Mouse (Mus musculus) liver, embryonic 16.5 days (tissue): ENCODE results near the gene Arid4a. TPM values are rescaled to one million over a fixed set of nuclear protein-coding genes. Genes with fewer than 3 reads are reported as not detected.
"Not testable (repeated sequence)": the region's sequence is repeated elsewhere in the genome, so short reads cannot be mapped to it uniquely, and the experiment has no call there.

ENCODE experiments used
- ATAC-seq: fragments of 200-750 bp; cut with Nextera tagmentation; 2 replicates; pipeline ENCODE4 v1.8.0; 2017; ENCODE audit warnings: low read depth, mild to moderate bottlenecking, moderate number of reproducible peaks, moderate library complexity
- H3K27ac ChIP-seq: fragments of 300-500 bp; sonication (generic); 2 replicates; pipeline ENCODE4 v1.5.1; 2014; ENCODE audit warnings: mild to moderate bottlenecking, low read length
- H3K27me3 ChIP-seq: fragments of 300-500 bp; sonication (generic); 2 replicates; pipeline ENCODE4 v1.6.1; 2014; ENCODE audit warnings: low read depth, low read length, mixed read lengths; ENCODE audit not compliant: control insufficient read depth, insufficient read depth
- H3K36me3 ChIP-seq: fragments of 300-500 bp; sonication (generic); 2 replicates; pipeline ENCODE4 v1.6.1; 2014; ENCODE audit warnings: mild to moderate bottlenecking; ENCODE audit not compliant: control insufficient read depth, insufficient read depth
- H3K4me1 ChIP-seq: fragments of 300-500 bp; sonication (generic); 2 replicates; pipeline ENCODE4 v1.6.1; 2014; ENCODE audit warnings: low read depth, low read length, mixed read lengths; ENCODE audit not compliant: control insufficient read depth
- H3K4me2 ChIP-seq: fragments of 300-500 bp; sonication (generic); 2 replicates; pipeline ENCODE4 v1.6.1; 2014; ENCODE audit warnings: low read depth, low read length, mixed read lengths
- H3K4me3 ChIP-seq: fragments of 300-500 bp; sonication (generic); 2 replicates; pipeline ENCODE4 v1.5.1; 2014; ENCODE audit warnings: low read depth, mild to moderate bottlenecking, low read length
- H3K9ac ChIP-seq: fragments of 300-500 bp; sonication (generic); 2 replicates; pipeline ENCODE4 v1.6.1; 2014; ENCODE audit warnings: low read depth, low read length
- H3K9me3 ChIP-seq: fragments of 300-500 bp; sonication (generic); replicated peaks from 2 replicates; pipeline ENCODE4 v1.6.1; 2016; ENCODE audit warnings: low read length; ENCODE audit not compliant: control insufficient read depth
- WGBS: fragments of 180-500 bp; shearing (Covaris S2); extraction: QIAGEN DNeasy Blood & Tissue Kit; methylation state at CpG from one replicate; pipeline ENCODE4 v1.1.7; 2014; ENCODE audit not compliant: insufficient replicate concordance; 5-methylcytosine and 5-hydroxymethylcytosine counted together
- polyA plus RNA-seq: library from polyadenylated mRNA; unstranded; fragments of >200 nt; fragmentation: Nextera tagmentation; extraction: Ambion mirVana; gene quantifications from 2 replicates; pipeline ENCODE4 v1.2.1, GENCODE M21; 2015

The Arid4a gene
- polyA plus RNA-seq, 1 experiment from 2014 or later = 21.3 TPM

- Histone ChIP-seq H3K4me2 (no peak overlapping the region), H3K4me3 (no peak overlapping the region), H3K27ac (no peak overlapping the region), H3K4me1 (peaks cover 9% of the 10 kb centered on the region), H3K9ac (no peak overlapping the region), H3K9me3 (no peaks in the 10 kb centered on the region), H3K36me3 (no peaks in the 10 kb centered on the region; the same call in 1 of the 2 replicates), H3K27me3 (no peaks in the 10 kb centered on the region)
- WGBS = 52% methylated on average over 3 of the region's 3 CpGs
- no peak for ATAC-seq
Observed at GRCm38 (mm10) chr12:71055537-71055936, 39.7 kb downstream of the Arid4a start.

DNA sequence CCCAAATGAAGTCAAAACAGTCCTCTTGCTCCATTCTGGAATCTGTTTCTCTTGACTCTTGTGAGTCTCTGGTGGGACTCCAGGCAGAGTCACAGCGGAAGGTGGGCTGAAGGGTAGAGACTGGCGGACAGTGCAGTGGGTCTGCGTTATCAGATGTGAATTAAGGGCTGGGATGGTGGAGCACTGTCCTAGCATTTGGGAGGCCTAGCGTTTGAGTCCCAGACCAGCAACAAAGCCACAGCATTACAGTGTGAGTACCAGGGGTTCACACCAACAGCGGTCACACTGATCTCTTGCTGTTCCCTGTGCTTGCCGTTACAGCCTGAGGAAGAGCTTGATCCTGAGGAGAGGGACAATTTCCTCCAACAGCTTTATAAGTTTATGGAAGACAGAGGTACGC lies 44.0 kb downstream of the Arid4a start:
- no peak overlapping the region for H3K27ac ChIP-seq
- H3K9ac ChIP-seq = no peak overlapping the region
- no peak overlapping the region for H3K4me3 ChIP-seq
- no peaks in the 10 kb centered on the region for H3K9me3 ChIP-seq
- no peaks in the 10 kb centered on the region for H3K4me1 ChIP-seq
- ATAC-seq = no peak
- WGBS = 91% methylated on average over 7 of the region's 7 CpGs
- H3K36me3 ChIP-seq = peaks cover 19% of the 10 kb centered on the region
- H3K4me2 ChIP-seq = no peak overlapping the region
- H3K27me3 ChIP-seq = no peaks in the 10 kb centered on the region

GRCm38 (mm10) chr12:71069846-71070245 lies 54.1 kb downstream of the Arid4a start:
- no peaks in the 10 kb centered on the region for H3K27me3 ChIP-seq
- 90% methylated on average over 17 of the region's 17 CpGs for WGBS
- H3K9me3 ChIP-seq = no peaks in the 10 kb centered on the region
- no peak overlapping the region for H3K4me3 ChIP-seq
- no peaks in the 10 kb centered on the region for H3K4me1 ChIP-seq
- H3K9ac ChIP-seq = no peak overlapping the region
- H3K27ac ChIP-seq = no peak overlapping the region
- no peak overlapping the region for H3K4me2 ChIP-seq
- ATAC-seq = no peak
- peaks cover 35% of the 10 kb centered on the region for H3K36me3 ChIP-seq

DNA sequence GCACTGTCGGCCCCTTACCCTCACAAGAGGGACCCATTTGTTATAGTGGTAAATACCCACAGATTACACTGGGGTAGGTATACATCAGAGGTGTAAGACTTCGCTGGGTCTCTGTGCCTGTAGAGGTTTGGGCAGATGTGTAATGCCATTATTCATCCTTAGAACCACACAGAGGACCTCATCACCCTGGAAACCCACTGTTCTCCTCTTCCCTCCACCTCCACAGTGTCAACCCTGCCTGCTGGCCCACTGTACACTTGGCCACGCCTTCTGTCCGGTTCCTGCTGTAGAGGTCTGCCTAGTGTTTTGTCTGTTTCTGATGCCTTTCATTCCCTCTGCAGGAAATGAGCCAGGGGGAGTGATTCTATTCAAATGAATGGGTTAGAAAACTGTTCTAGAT lies 56.3 kb downstream of the Arid4a start:
- Histone ChIP-seq H3K36me3 (peaks cover 50% of the 10 kb centered on the region), H3K27ac (no peak overlapping the region), H3K4me1 (no peaks in the 10 kb centered on the region), H3K9me3 (no peaks in the 10 kb centered on the region), H3K4me2 (no peak overlapping the region), H3K27me3 (no peaks in the 10 kb centered on the region), H3K9ac (no peak overlapping the region), H3K4me3 (no peak overlapping the region)
- ATAC-seq = no peak
- WGBS = 81% methylated on average over 4 of the region's 4 CpGs

GRCm38 (mm10) chr12:71073113-71073730 lies 57.4 kb downstream of the Arid4a start:
- no peaks in the 10 kb centered on the region for H3K9me3 ChIP-seq
- ATAC-seq = 0 out of 2 replicates have a peak, but pooled peaks have one; percentile 45
- WGBS = 55% methylated on average over 12 of the region's 12 CpGs
- no peaks in the 10 kb centered on the region for H3K4me1 ChIP-seq
- H3K27me3 ChIP-seq = no peaks in the 10 kb centered on the region
- peaks cover 42% of the 10 kb centered on the region for H3K36me3 ChIP-seq
- H3K4me2 ChIP-seq = no peak overlapping the region
- no peak overlapping the region for H3K9ac ChIP-seq
- no peak overlapping the region for H3K27ac ChIP-seq
- no peak overlapping the region for H3K4me3 ChIP-seq

DNA sequence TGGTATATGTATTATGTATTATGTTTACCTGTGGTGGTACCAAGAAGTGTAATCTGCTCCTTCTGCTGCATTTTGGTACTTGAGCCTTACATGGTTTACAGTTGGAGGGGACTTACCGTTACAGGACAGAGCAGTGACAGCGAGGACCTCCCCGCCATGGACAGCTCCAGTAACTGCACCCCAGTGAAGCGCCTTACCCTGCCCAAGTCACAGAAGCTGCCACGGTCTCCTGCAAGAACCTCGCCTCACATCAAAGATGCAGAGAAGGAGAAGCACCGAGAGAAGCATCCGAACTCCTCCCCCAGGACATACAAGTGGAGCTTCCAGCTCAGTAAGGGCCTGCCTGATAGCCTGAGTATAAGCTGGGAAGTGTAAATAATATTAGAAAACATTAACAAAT lies 70.5 kb downstream of the Arid4a start:
- H3K9me3 ChIP-seq = no peaks in the 10 kb centered on the region
- ATAC-seq = no peak
- no peaks in the 10 kb centered on the region for H3K4me1 ChIP-seq
- no peak overlapping the region for H3K4me2 ChIP-seq
- no peaks in the 10 kb centered on the region for H3K36me3 ChIP-seq
- WGBS = 82% methylated on average over 8 of the region's 8 CpGs
- no peak overlapping the region for H3K9ac ChIP-seq
- H3K27me3 ChIP-seq = no peaks in the 10 kb centered on the region
- H3K4me3 ChIP-seq = no peak overlapping the region
- no peak overlapping the region for H3K27ac ChIP-seq

GRCm38 (mm10) chr12:71104275-71104674 lies 88.5 kb downstream of the Arid4a start:
- 56% methylated on average over 4 of the region's 4 CpGs for WGBS
- H3K9ac ChIP-seq, H3K4me3 ChIP-seq, H3K27me3 ChIP-seq, ATAC-seq, H3K4me1 ChIP-seq, H3K9me3 ChIP-seq, H3K27ac ChIP-seq, H3K36me3 ChIP-seq, H3K4me2 ChIP-seq: not testable (repeated sequence)

GRCm38 (mm10) chr12:71107216-71107771 lies 91.5 kb downstream of the Arid4a start:
- H3K9ac ChIP-seq = no peak overlapping the region
- no peaks in the 10 kb centered on the region; the same call in 1 of the 2 replicates for H3K27me3 ChIP-seq
- no peak overlapping the region for H3K27ac ChIP-seq
- no peak for ATAC-seq
- 69% methylated on average over 6 of the region's 6 CpGs for WGBS
- H3K4me2 ChIP-seq = no peak overlapping the region
- no peaks in the 10 kb centered on the region; the same call in none of the 2 replicates for H3K4me1 ChIP-seq
- no peaks in the 10 kb centered on the region for H3K36me3 ChIP-seq
- no peak overlapping the region for H3K4me3 ChIP-seq
- H3K9me3 ChIP-seq = no peaks in the 10 kb centered on the region

GRCm38 (mm10) chr12:71111331-71111730 lies 95.5 kb downstream of the Arid4a start, which contains the start of gene Tomm20l:
Tomm20l (plus strand) TSS chr12:71111428.
- Histone ChIP-seq H3K4me1 (peaks cover 8% of the 10 kb centered on the region), H3K9me3 (no peaks in the 10 kb centered on the region), H3K27me3 (no peaks in the 10 kb centered on the region; the same call in 1 of the 2 replicates), H3K9ac (no peak within 1 kb of the TSS), H3K4me3 (peak within 1 kb of the TSS; percentile 32), H3K4me2 (peak within 1 kb of the TSS; percentile 49), H3K27ac (no peak within 1 kb of the TSS), H3K36me3 (no peaks in the 10 kb centered on the region)
- ATAC-seq = no peak
- WGBS = 12% methylated on average over 33 of the region's 33 CpGs
